Mouse (Mus musculus) megakaryocyte, embryonic 14.5 days (primary cell): ENCODE results near the gene Otud7a.

Source experiments
- FLI1 ChIP-seq: IDR thresholded peaks from 2 replicates; pipeline ENCODE4 v1.6.1; 2012; ENCODE audit warnings: low read length, inconsistent platforms, mixed read lengths
- GATA1 ChIP-seq: IDR thresholded peaks from 3 replicates; pipeline ENCODE4 v1.6.1; 2012; ENCODE audit warnings: mixed read lengths, low read length, inconsistent platforms, borderline replicate concordance

DNA sequence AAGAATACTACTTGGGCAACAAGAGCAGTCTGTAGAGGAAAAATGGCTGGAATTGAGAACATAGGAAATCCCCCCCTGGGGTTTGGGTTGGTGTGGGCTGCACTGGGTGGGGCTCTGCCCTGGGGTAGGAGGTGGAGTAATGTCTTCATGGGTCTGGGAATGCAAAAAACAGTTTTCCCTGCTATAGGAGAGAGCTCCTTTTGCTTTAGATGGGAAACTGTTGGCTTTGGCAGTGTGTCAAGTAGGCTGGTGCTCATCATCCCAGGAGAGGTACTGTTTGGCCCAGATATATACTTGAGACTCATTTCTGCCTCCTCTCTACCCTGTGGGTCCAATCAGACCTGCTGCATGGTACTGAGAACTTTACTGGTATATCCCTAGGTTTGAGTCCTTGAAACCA, 66.9 kb downstream of the Otud7a start:
- TF ChIP-seq GATA1 (no peak), FLI1 (no peak)
